In the genomic region with DNA sequence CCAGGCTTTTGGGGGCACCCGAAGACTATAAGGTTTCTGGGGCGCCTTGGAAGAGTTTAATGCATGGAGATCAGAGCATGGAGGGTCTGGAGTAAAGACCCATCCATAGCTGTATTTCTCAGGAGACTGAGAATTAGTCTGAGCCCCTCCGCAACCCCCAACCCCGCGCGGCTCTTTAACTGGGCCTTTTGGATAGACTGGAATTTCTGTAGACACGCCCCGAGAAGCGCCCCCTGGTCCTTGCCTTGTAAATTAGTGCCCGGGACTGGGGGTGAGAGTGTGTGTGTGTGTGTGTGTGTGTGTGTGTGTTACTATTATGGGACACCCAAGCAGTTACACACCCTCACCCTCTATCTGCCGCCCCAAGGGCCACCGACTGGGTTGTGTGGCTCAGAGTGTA, we compare ENCODE assay signal across 8 mouse cellular contexts. TPM values are rescaled to one million over a fixed set of nuclear protein-coding genes. Genes with fewer than 3 reads are reported as not detected.
DNase-seq lines count a peak whose midpoint lies in the region; ATAC-seq and TF ChIP-seq lines count a peak whose summit lies in the region.

No protein-coding gene starts in this region.

- no peaks in the 10 kb centered on the region for H3K36me3 ChIP-seq in testis, adult 2 months (ENCODE audit: control insufficient read depth, insufficient read depth, low read length)
- H3K36me3 ChIP-seq in intestine, embryonic 16.5 days (ENCODE audit: control insufficient read depth, insufficient read depth, low read length), result no peaks in the 10 kb centered on the region

- H3K4me2 ChIP-seq in intestine, embryonic 16.5 days (ENCODE audit: low read depth, low read length), result peak overlapping the region; percentile 84

- no peak for TF ChIP-seq POLR2A in testis, adult 2 months (IDR thresholded peaks at IDR 0.05; ENCODE audit: control insufficient read depth, low read depth, low read length)

- peak; percentile 40 for DNase-seq in adrenal gland, postnatal 14 days
- DNase-seq in adrenal gland, postnatal 4 days (ENCODE audit: low spot score in 2 of 2), result no peak
- no peak for DNase-seq in testis, postnatal 14 days (ENCODE audit: low spot score)
- DNase-seq in lung, postnatal 10 days, result peak; percentile 77
- DNase-seq in c-Kit-positive CD71-positive TER-119-positive erythroid progenitor cells, embryonic 14.5 days (ENCODE audit: low spot score), result no peak

- no peaks in the 10 kb centered on the region for H3K27me3 ChIP-seq in testis, adult 2 months (ENCODE audit: control insufficient read depth, insufficient read depth, low read length)
- H3K27me3 ChIP-seq in intestine, embryonic 16.5 days (replicated peaks; ENCODE audit: control insufficient read depth, insufficient read depth, low read length), result no peaks in the 10 kb centered on the region

- H3K9me3 ChIP-seq in intestine, embryonic 16.5 days (ENCODE audit: control insufficient read depth, low read length), result no peaks in the 10 kb centered on the region

- peak overlapping the region; percentile 75 for H3K4me3 ChIP-seq in testis, adult 2 months (ENCODE audit: control insufficient read depth, low read depth, low read length)
- H3K4me3 ChIP-seq in intestine, embryonic 16.5 days (ENCODE audit: low read length), result peak overlapping the region; percentile 78

- peak overlapping the region; percentile 91 for H3K9ac ChIP-seq in intestine, embryonic 16.5 days (ENCODE audit: low read depth, low read length)

- no peak for TF ChIP-seq CTCF in testis, adult 2 months (IDR thresholded peaks at IDR 0.05; ENCODE audit: control insufficient read depth, insufficient read depth, insufficient replicate concordance, low read depth, low read length)

- no peak overlapping the region for H3K27ac ChIP-seq in testis, adult 2 months (ENCODE audit: control insufficient read depth, insufficient read depth, low read depth, low read length)
- H3K27ac ChIP-seq in intestine, embryonic 16.5 days (ENCODE audit: low read length), result peak overlapping the region; percentile 74

- 3% methylated on average over 12 of the region's 12 CpGs for WGBS in intestine, embryonic 16.5 days

- ATAC-seq in intestine, embryonic 16.5 days, result peak; percentile 10
- ATAC-seq in granulocyte monocyte progenitor cell, adult 5-6 weeks (replicated peaks; ENCODE audit: poor library complexity, severe bottlenecking), result no peak

- H3K4me1 ChIP-seq in testis, adult 2 months (ENCODE audit: control insufficient read depth, insufficient read depth, low read length), result peaks cover 14% of the 10 kb centered on the region
- peaks cover 30% of the 10 kb centered on the region for H3K4me1 ChIP-seq in intestine, embryonic 16.5 days (ENCODE audit: control insufficient read depth, insufficient read depth, low read length)

RNA-seq across cellular contexts. Expression of gene Pmepa1, which starts 0.5 kb away (rescaled TPM):
- total RNA-seq in adrenal gland, postnatal 14 days (2021), result 58.4 and 117 TPM in 2 replicates
- total RNA-seq in adrenal gland, postnatal 4 days (2021), result 10 to 100 TPM; 61.8 to 63.4 TPM
- 2.6 and 3.2 TPM in 2 replicates for polyA plus RNA-seq in testis, adult 2 months (2012; rRNA removed)
- 4.4 and 4.6 TPM in 2 replicates for polyA plus RNA-seq in intestine, embryonic 16.5 days (2015; fragmentation: Nextera tagmentation; extraction: Ambion mirVana)
- 0.45 TPM in 1 of 2 replicates, not detected in the other for total RNA-seq in granulocyte monocyte progenitor cell, adult 5-6 weeks (2014; fragmentation: Nextera tagmentation)
- total RNA-seq in granulocyte monocyte progenitor cell, adult 5-6 weeks (2017), result not detected in 2 replicates

RNA-seq across cellular contexts. Expression of gene Zbp1, which starts 58.1 kb away (rescaled TPM):
- 2.6 and 4.3 TPM in 2 replicates for total RNA-seq in adrenal gland, postnatal 14 days (2021)
- total RNA-seq in adrenal gland, postnatal 4 days (2021), result 1 to 10 TPM; 2.0 to 2.1 TPM
- 0.30 and 0.40 TPM in 2 replicates for polyA plus RNA-seq in testis, adult 2 months (2012; rRNA removed)
- polyA plus RNA-seq in intestine, embryonic 16.5 days (2015; fragmentation: Nextera tagmentation; extraction: Ambion mirVana), result 0.65 and 1.9 TPM in 2 replicates
- total RNA-seq in granulocyte monocyte progenitor cell, adult 5-6 weeks (2014; fragmentation: Nextera tagmentation), result 1.8 and 5.0 TPM in 2 replicates
- 1.2 and 5.3 TPM in 2 replicates for total RNA-seq in granulocyte monocyte progenitor cell, adult 5-6 weeks (2017)

Comparison
In these comparisons a context has a peak if more than half of its experiments do, and no peak if none do; other contexts are left out.
1. DNase-seq: peak in adrenal gland, postnatal 14 days (single experiment) and lung, postnatal 10 days (single experiment); none in adrenal gland, postnatal 4 days (0 of 2), testis, postnatal 14 days (single experiment) and c-Kit-positive CD71-positive TER-119-positive erythroid progenitor cells, embryonic 14.5 days (single experiment).
2. RNA of gene Pmepa1, which starts 0.5 kb away (total RNA-seq): 58.4 to 117 TPM in adrenal gland, postnatal 14 days and 61.8 to 63.4 TPM in adrenal gland, postnatal 4 days; 0.45 TPM in granulocyte monocyte progenitor cell, adult 5-6 weeks; every median in the first group is over 10 times any median in the second.